Mouse (Mus musculus) C2C12 (cell line): ENCODE measurements around the gene Rhobtb1.

Source experiments
- CTCF ChIP-seq: IDR thresholded peaks from one replicate; pipeline ENCODE4 v1.5.1; 2011; ENCODE audit not compliant: control insufficient read depth, insufficient read depth, insufficient read length
- MYOG ChIP-seq: IDR thresholded peaks from one replicate; pipeline ENCODE4 v1.6.1; 2011; ENCODE audit not compliant: control insufficient read depth, insufficient read length; ENCODE audit errors: extremely low read depth

DNA sequence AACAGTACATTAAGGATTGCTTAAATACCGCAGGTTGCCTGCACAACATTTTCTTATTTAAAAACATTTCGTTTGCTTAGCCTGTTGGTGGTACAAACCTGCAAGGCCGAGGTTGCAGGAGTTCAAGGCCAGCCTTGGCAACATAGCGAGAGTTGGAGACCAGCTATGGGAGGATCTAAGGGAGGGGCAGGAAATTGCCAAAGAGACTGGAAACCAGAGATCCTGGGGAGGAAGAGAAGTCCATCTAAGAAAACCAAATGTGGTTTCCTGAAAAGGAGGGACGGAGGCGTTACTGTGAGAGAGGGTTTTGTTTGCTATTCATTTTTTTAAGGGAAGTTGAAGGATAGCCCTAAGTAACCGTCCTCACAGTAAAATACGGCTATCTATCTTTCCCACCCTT lies 60.3 kb downstream of the Rhobtb1 start:
- TF ChIP-seq CTCF (no peak), MYOG (no peak)
